Mouse (Mus musculus): ENCODE measurements around the gene Avpr1a. TPM values are rescaled to one million over a fixed set of nuclear protein-coding genes. Genes with fewer than 3 reads are reported as not detected.

Avpr1a gene
- polyA plus RNA-seq, 1 experiment from 2014 or later = 1.4 TPM

DNA sequence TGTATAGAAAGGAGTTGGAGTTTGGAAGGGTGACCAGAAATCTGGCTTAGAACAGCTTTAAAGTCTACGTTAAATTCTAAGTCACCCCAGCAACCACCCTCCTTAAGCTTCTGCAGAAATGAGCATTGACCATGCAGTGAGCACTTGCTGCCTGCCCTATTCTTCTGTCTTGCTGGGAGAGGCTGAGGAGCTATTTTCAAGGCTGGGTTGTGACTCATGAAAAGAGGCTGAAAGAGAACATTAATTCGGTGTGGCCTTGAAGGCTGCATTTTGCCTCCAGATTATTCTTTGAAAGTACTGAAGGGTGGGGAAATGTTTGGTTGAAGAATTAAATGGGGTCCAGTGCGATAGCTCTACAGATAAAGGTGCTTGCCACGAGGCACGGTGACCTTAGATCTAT lies 28.5 kb downstream of the Avpr1a start:
- no peaks in the 10 kb centered on the region for H3K36me3 ChIP-seq
- no peak overlapping the region for H3K27ac ChIP-seq (replicated peaks)
- ATAC-seq (ENCODE audit: low read depth) = no peak
- no peaks in the 10 kb centered on the region for H3K27me3 ChIP-seq
- no peak overlapping the region for H3K4me2 ChIP-seq
- no peak overlapping the region for H3K9ac ChIP-seq
- 90% methylated on average over 5 of the region's 5 CpGs for whole genome bisulfite sequencing
- no peak overlapping the region for H3K4me3 ChIP-seq
- no peaks in the 10 kb centered on the region for H3K4me1 ChIP-seq (replicated peaks)
- H3K9me3 ChIP-seq = no peaks in the 10 kb centered on the region

- Histone ChIP-seq H3K4me2 (no peak overlapping the region), H3K27me3 (no peaks in the 10 kb centered on the region), H3K4me3 (no peak overlapping the region), H3K27ac (replicated peaks) (no peak overlapping the region), H3K4me1 (replicated peaks) (peaks cover 7% of the 10 kb centered on the region; the same call in 1 of the 2 replicates), H3K36me3 (no peaks in the 10 kb centered on the region), H3K9ac (no peak overlapping the region), H3K9me3 (no peaks in the 10 kb centered on the region)
- WGBS = 68% methylated on average over 2 of the region's 2 CpGs
- no peak for ATAC-seq (ENCODE audit: low read depth)
Observed at GRCm38 (mm10) chr10:122498551-122498950, 50.3 kb downstream of the Avpr1a start.

- ATAC-seq (ENCODE audit: low read depth) = no peak
- peaks cover 7% of the 10 kb centered on the region; the same call in 1 of the 2 replicates for H3K4me1 ChIP-seq (replicated peaks)
- no peak overlapping the region for H3K9ac ChIP-seq
- H3K27ac ChIP-seq (replicated peaks) = no peak overlapping the region
- no peak overlapping the region for H3K4me3 ChIP-seq
- H3K9me3 ChIP-seq = no peaks in the 10 kb centered on the region
- no peaks in the 10 kb centered on the region for H3K36me3 ChIP-seq
- H3K27me3 ChIP-seq = no peaks in the 10 kb centered on the region
- no peak overlapping the region for H3K4me2 ChIP-seq
- 26% methylated on average over 6 of the region's 6 CpGs for WGBS
Observed at GRCm38 (mm10) chr10:122499306-122499705, 51.0 kb downstream of the Avpr1a start.

Other genes with a start within 250 kb of the Avpr1a start
- gene Ppm1h, start 230.3 kb downstream of the Avpr1a start, polyA plus RNA-seq (2015; fragmentation: Nextera tagmentation; extraction: Ambion mirVana) = 29.7 and 33.4 TPM in 2 replicates